8 mouse cellular contexts compared by ENCODE assay signal in the genomic region with DNA sequence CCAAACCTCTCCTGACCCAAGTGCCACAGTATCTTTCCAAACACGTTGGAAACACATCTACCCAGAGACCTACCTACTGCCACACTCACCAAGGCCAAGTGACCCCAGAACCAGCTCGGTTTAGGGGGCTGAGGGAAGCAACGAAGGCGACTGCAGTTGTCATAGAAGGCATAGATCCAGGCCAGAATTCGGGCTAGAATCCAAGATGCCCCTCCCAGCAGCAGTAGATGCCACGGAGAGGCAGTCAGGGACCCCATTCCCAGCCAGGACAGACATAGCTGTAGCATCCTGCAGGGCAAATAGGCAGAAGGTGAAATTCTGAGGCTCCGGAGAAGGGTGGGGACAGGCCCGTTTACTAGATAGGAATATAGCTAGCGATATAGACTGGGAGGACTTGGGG. TPM values are rescaled to one million over a fixed set of nuclear protein-coding genes. Genes with fewer than 3 reads are reported as not detected.
A peak's percentile ranks its signal among the peaks of the same experiment; 100 is the strongest.
DNase-seq lines count a peak whose midpoint lies in the region; ATAC-seq and TF ChIP-seq lines count a peak whose summit lies in the region.

No protein-coding gene starts in this region.

- dilution Hi-C loops in CH12.LX (cut with MboI; ENCODE audit: extremely low pct_ligation_motif_present, extremely low pct_unique_long_range_greater_than_20kb, low sequenced_read_pairs): no loop called here

- no peaks in the 10 kb centered on the region for H3K79me2 ChIP-seq in CH12.LX (replicated peaks; ENCODE audit: control insufficient read depth, extremely low read depth, insufficient read depth, poor library complexity, severe bottlenecking)

- no peaks in the 10 kb centered on the region for H3K27me3 ChIP-seq in CH12.LX (replicated peaks)
- no peaks in the 10 kb centered on the region for H3K27me3 ChIP-seq in heart, embryonic 12.5 days (replicated peaks)
- H3K27me3 ChIP-seq in liver, embryonic 15.5 days: no peaks in the 10 kb centered on the region
- no peaks in the 10 kb centered on the region for H3K27me3 ChIP-seq in small intestine, adult 2 months (ENCODE audit: control insufficient read depth, insufficient read depth, low read length)

- no peak for ATAC-seq in heart, embryonic 12.5 days (ENCODE audit: insufficient number of reproducible peaks, low FRiP score)
- no peak for ATAC-seq in liver, embryonic 15.5 days (ENCODE audit: insufficient read depth)

- WGBS in heart, embryonic 12.5 days: 51% methylated on average over 9 of the region's 9 CpGs
- 25% methylated on average over 9 of the region's 9 CpGs for WGBS in liver, embryonic 15.5 days (ENCODE audit: insufficient replicate concordance)
- 17% methylated on average over 9 of the region's 9 CpGs for WGBS in small intestine, adult 2 months

- TF ChIP-seq CTCF in CH12.LX (conservative IDR thresholded peaks at IDR 0.05 in 1 of 2, IDR thresholded peaks at IDR 0.05 in 1 of 2; ENCODE audit: low read depth in 2 of 2, low read length in 2 of 2): no peak
- TF ChIP-seq CTCF in small intestine, adult 2 months (IDR thresholded peaks at IDR 0.05; ENCODE audit: extremely low read depth, insufficient read length, insufficient replicate concordance, low read depth, low read length): no peak

- no peak for TF ChIP-seq POLR2A in CH12.LX (IDR thresholded peaks at IDR 0.05; ENCODE audit: low read depth, low read length)
- no peak; the same call in 1 of the 2 replicates for TF ChIP-seq POLR2A in small intestine, adult 2 months (IDR thresholded peaks at IDR 0.05; ENCODE audit: low read depth, low read length)

- peak overlapping the region; percentile 78 to 98 (median 80) for H3K4me3 ChIP-seq in CH12.LX (replicated peaks in 1 of 3; ENCODE audit: low read depth in 2 of 3, low read length in 2 of 3, poor library complexity in 1 of 3)
- H3K4me3 ChIP-seq in heart, embryonic 12.5 days: peak overlapping the region; percentile 66
- peak overlapping the region; percentile 61 for H3K4me3 ChIP-seq in liver, embryonic 15.5 days (replicated peaks)
- H3K4me3 ChIP-seq in small intestine, adult 2 months (ENCODE audit: low read depth, low read length): peak overlapping the region; percentile 85

- no peak for TF ChIP-seq EP300 in CH12.LX (IDR thresholded peaks at IDR 0.05; ENCODE audit: low read length)

- H3K9me3 ChIP-seq in CH12.LX (replicated peaks; ENCODE audit: low read length): no peaks in the 10 kb centered on the region
- H3K9me3 ChIP-seq in heart, embryonic 12.5 days (replicated peaks): no peaks in the 10 kb centered on the region
- no peaks in the 10 kb centered on the region for H3K9me3 ChIP-seq in liver, embryonic 15.5 days (replicated peaks)

- no peak overlapping the region for H3K27ac ChIP-seq in CH12.LX (ENCODE audit: insufficient read depth, low read depth)
- H3K27ac ChIP-seq in heart, embryonic 12.5 days (ENCODE audit: poor library complexity, severe bottlenecking): peak overlapping the region; percentile 58
- H3K27ac ChIP-seq in liver, embryonic 15.5 days (replicated peaks): peak overlapping the region; percentile 66
- peak overlapping the region; percentile 96 for H3K27ac ChIP-seq in small intestine, adult 2 months (ENCODE audit: insufficient read depth, low read depth, low read length)

- peaks cover 9 to 22% of the 10 kb centered on the region in 2 experiments for H3K4me1 ChIP-seq in CH12.LX (ENCODE audit: control insufficient read depth in 1 of 2, insufficient read depth in 2 of 2)
- H3K4me1 ChIP-seq in heart, embryonic 12.5 days (replicated peaks): peaks cover 11% of the 10 kb centered on the region
- peaks cover 18% of the 10 kb centered on the region for H3K4me1 ChIP-seq in liver, embryonic 15.5 days (replicated peaks)
- peaks cover 25% of the 10 kb centered on the region for H3K4me1 ChIP-seq in small intestine, adult 2 months (ENCODE audit: control insufficient read depth, insufficient read depth, insufficient read length, low read length)

- in situ Hi-C loops in CH12.LX (cut with MboI; ENCODE audit: low pct_ligation_motif_present, low pct_unique_long_range_greater_than_20kb, low sequenced_read_pairs): loop anchor here (5.0 kb wide), 1 partner anchor 39 kb away; no protein-coding TSS in a partner anchor

- no peak for TF ChIP-seq RAD21 in CH12.LX (IDR thresholded peaks at IDR 0.05; ENCODE audit: low read depth, low read length)

- intact Hi-C loops in left cerebral cortex, postnatal 36 days (cut with DNase I): no loop called here

- peak overlapping the region; percentile 92 for H3K9ac ChIP-seq in CH12.LX (ENCODE audit: insufficient read depth, low read depth)
- H3K9ac ChIP-seq in heart, embryonic 12.5 days: peak overlapping the region; percentile 78
- H3K9ac ChIP-seq in liver, embryonic 15.5 days: peak overlapping the region; percentile 52

- peak; percentile 18 for DNase-seq in adrenal gland, postnatal 14 days
- DNase-seq in adrenal gland, adult 8-10 months: no peak
- no peak for DNase-seq in CH12.LX (ENCODE audit: extremely low read depth)
- DNase-seq in left cerebral cortex, postnatal 36 days (ENCODE audit: low spot score in 2 of 2): no peak
- no peak for DNase-seq in kidney, postnatal 36 days

- H3K4me2 ChIP-seq in CH12.LX (ENCODE audit: insufficient read depth, low read depth, poor library complexity, severe bottlenecking): peak overlapping the region; percentile 75
- peak overlapping the region; percentile 88 for H3K4me2 ChIP-seq in heart, embryonic 12.5 days
- H3K4me2 ChIP-seq in liver, embryonic 15.5 days: peak overlapping the region; percentile 71

- H3K36me3 ChIP-seq in CH12.LX (replicated peaks in 1 of 2; ENCODE audit: control insufficient read depth in 1 of 2, insufficient read depth in 1 of 2, low read length in 1 of 2): peaks cover 0 to 14% of the 10 kb centered on the region in 2 experiments
- 0 out of 2 replicates have a peak, but pooled peaks cover 3% of the 10 kb centered on the region for H3K36me3 ChIP-seq in heart, embryonic 12.5 days
- H3K36me3 ChIP-seq in liver, embryonic 15.5 days (replicated peaks): no peaks in the 10 kb centered on the region
- H3K36me3 ChIP-seq in small intestine, adult 2 months (ENCODE audit: control insufficient read depth, insufficient read depth, low read length): 0 out of 2 replicates have a peak, but pooled peaks cover 1% of the 10 kb centered on the region

TF ChIP-seq in CH12.LX, 34 proteins besides CTCF, POLR2A, EP300 and RAD21 (continues in another document):
- TF ChIP-seq KAT2A (IDR thresholded peaks at IDR 0.05; ENCODE audit: insufficient replicate concordance, low read length) (no peak), MAX (IDR thresholded peaks at IDR 0.05; ENCODE audit: low read length) (no peak)

RNA-seq across cellular contexts. Expression of a gene that starts 0.5 kb away (rescaled TPM):
- 46.2 and 51.9 TPM in 2 replicates for total RNA-seq in adrenal gland, postnatal 14 days (2021)
- 100 to 1,000 TPM in 2 of 4 experiments, 10 to 100 TPM in 2; 78.3 to 120 (median 96.1) TPM for total RNA-seq in adrenal gland, adult 8-10 months (2022)
- 13.1 and 18.6 TPM in 2 replicates for total RNA-seq in CH12.LX (2012; rRNA removed)
- 9.7 and 11.9 TPM in 2 replicates for total RNA-seq in CH12.LX (2014; rRNA removed)
- 12.2 and 18.5 TPM in 2 replicates for polyA plus RNA-seq in CH12.LX (2012; ENCODE audit: insufficient read length, low read depth)
- 9.7 and 10.9 TPM in 2 replicates for polyA plus RNA-seq in heart, embryonic 12.5 days (2016; fragmentation: Nextera tagmentation; extraction: Ambion mirVana)
- 6.7 and 8.2 TPM in 2 replicates for polyA plus RNA-seq in liver, embryonic 15.5 days (2015; fragmentation: Nextera tagmentation; extraction: Ambion mirVana)
- polyA plus RNA-seq in small intestine, adult 2 months (2012; rRNA removed): 45.0 and 112 TPM in 2 replicates
- 10 to 100 TPM; 17.2 to 21.7 TPM for total RNA-seq in left cerebral cortex, postnatal 36 days (2021)

RNA-seq across cellular contexts. Expression of a gene that starts 18.9 kb away (rescaled TPM):
- 3.7 and 4.4 TPM in 2 replicates for total RNA-seq in adrenal gland, postnatal 14 days (2021)
- total RNA-seq in adrenal gland, adult 8-10 months (2022): 1 to 10 TPM; 3.5 to 8.0 (median 5.7) TPM
- total RNA-seq in CH12.LX (2012; rRNA removed) (9.7 and 12.9 TPM in 2 replicates), CH12.LX (2014; rRNA removed) (27.8 and 31.5 TPM in 2 replicates)
- polyA plus RNA-seq in CH12.LX (2012; ENCODE audit: insufficient read length, low read depth): 12.4 and 13.6 TPM in 2 replicates
- 5.7 and 6.2 TPM in 2 replicates for polyA plus RNA-seq in heart, embryonic 12.5 days (2016; fragmentation: Nextera tagmentation; extraction: Ambion mirVana)
- 3.9 and 4.2 TPM in 2 replicates for polyA plus RNA-seq in liver, embryonic 15.5 days (2015; fragmentation: Nextera tagmentation; extraction: Ambion mirVana)
- polyA plus RNA-seq in small intestine, adult 2 months (2012; rRNA removed): 0.18 and 0.25 TPM in 2 replicates
- total RNA-seq in left cerebral cortex, postnatal 36 days (2021): 1 to 10 TPM; 4.1 to 4.6 TPM

RNA-seq across cellular contexts. Expression of a gene that starts 29.6 kb away (rescaled TPM):
- 2.0 and 10.2 TPM in 2 replicates for total RNA-seq in adrenal gland, postnatal 14 days (2021)
- total RNA-seq in adrenal gland, adult 8-10 months (2022): 10 to 100 TPM in 2 of 4 experiments, 1 to 10 TPM in 2; 5.4 to 28.6 (median 14.3) TPM
- total RNA-seq in CH12.LX (2012; rRNA removed) (not detected in 2 replicates), CH12.LX (2014; rRNA removed) (not detected in 2 replicates)
- polyA plus RNA-seq in CH12.LX (2012; ENCODE audit: insufficient read length, low read depth): not detected in 2 replicates
- polyA plus RNA-seq in heart, embryonic 12.5 days (2016; fragmentation: Nextera tagmentation; extraction: Ambion mirVana): not detected in 2 replicates
- not detected in 2 replicates for polyA plus RNA-seq in liver, embryonic 15.5 days (2015; fragmentation: Nextera tagmentation; extraction: Ambion mirVana)
- 364 and 1,373 TPM in 2 replicates for polyA plus RNA-seq in small intestine, adult 2 months (2012; rRNA removed)
- 1 to 10 TPM; 5.5 to 5.6 TPM for total RNA-seq in left cerebral cortex, postnatal 36 days (2021)

RNA-seq across cellular contexts. Expression of a gene that starts 46.2 kb away (rescaled TPM):
- total RNA-seq in adrenal gland, postnatal 14 days (2021): 8.5 and 10.0 TPM in 2 replicates
- 10 to 100 TPM in 2 of 4 experiments, 1 to 10 TPM in 2; 9.5 to 15.6 (median 12.6) TPM for total RNA-seq in adrenal gland, adult 8-10 months (2022)
- total RNA-seq in CH12.LX (2012; rRNA removed) (4.2 and 4.5 TPM in 2 replicates), CH12.LX (2014; rRNA removed) (5.7 TPM in 2 replicates)
- 4.3 and 5.5 TPM in 2 replicates for polyA plus RNA-seq in CH12.LX (2012; ENCODE audit: insufficient read length, low read depth)
- 6.7 and 8.0 TPM in 2 replicates for polyA plus RNA-seq in heart, embryonic 12.5 days (2016; fragmentation: Nextera tagmentation; extraction: Ambion mirVana)
- 2.5 and 3.0 TPM in 2 replicates for polyA plus RNA-seq in liver, embryonic 15.5 days (2015; fragmentation: Nextera tagmentation; extraction: Ambion mirVana)
- 0.65 and 0.79 TPM in 2 replicates for polyA plus RNA-seq in small intestine, adult 2 months (2012; rRNA removed)
- total RNA-seq in left cerebral cortex, postnatal 36 days (2021): 10 to 100 TPM; 13.6 to 18.2 TPM

RNA-seq across cellular contexts. Expression of a gene that starts 55.3 kb away (rescaled TPM):
- 7.8 and 11.3 TPM in 2 replicates for total RNA-seq in adrenal gland, postnatal 14 days (2021)
- total RNA-seq in adrenal gland, adult 8-10 months (2022): 10 to 100 TPM in 3 of 4 experiments, 1 to 10 TPM in 1; 8.8 to 21.1 (median 12.5) TPM
- total RNA-seq in CH12.LX (2012; rRNA removed) (3.4 and 3.5 TPM in 2 replicates), CH12.LX (2014; rRNA removed) (5.8 and 6.4 TPM in 2 replicates)
- 8.6 and 10.4 TPM in 2 replicates for polyA plus RNA-seq in CH12.LX (2012; ENCODE audit: insufficient read length, low read depth)
- polyA plus RNA-seq in heart, embryonic 12.5 days (2016; fragmentation: Nextera tagmentation; extraction: Ambion mirVana): 5.3 and 6.2 TPM in 2 replicates
- polyA plus RNA-seq in liver, embryonic 15.5 days (2015; fragmentation: Nextera tagmentation; extraction: Ambion mirVana): 1.6 TPM in 2 replicates
- polyA plus RNA-seq in small intestine, adult 2 months (2012; rRNA removed): 0.09 and 0.30 TPM in 2 replicates
- total RNA-seq in left cerebral cortex, postnatal 36 days (2021): 1 to 10 TPM; 8.4 to 8.9 TPM
